Mouse (Mus musculus) testis, postnatal 14 days (tissue): Measurements from ENCODE around the gene Ebf1.

ENCODE experiments used
- DNase-seq: peaks from one replicate; pipeline ENCODE4 v3.0.0; 2021; ENCODE audit warnings: low spot score

Gene Ebf1

DNA sequence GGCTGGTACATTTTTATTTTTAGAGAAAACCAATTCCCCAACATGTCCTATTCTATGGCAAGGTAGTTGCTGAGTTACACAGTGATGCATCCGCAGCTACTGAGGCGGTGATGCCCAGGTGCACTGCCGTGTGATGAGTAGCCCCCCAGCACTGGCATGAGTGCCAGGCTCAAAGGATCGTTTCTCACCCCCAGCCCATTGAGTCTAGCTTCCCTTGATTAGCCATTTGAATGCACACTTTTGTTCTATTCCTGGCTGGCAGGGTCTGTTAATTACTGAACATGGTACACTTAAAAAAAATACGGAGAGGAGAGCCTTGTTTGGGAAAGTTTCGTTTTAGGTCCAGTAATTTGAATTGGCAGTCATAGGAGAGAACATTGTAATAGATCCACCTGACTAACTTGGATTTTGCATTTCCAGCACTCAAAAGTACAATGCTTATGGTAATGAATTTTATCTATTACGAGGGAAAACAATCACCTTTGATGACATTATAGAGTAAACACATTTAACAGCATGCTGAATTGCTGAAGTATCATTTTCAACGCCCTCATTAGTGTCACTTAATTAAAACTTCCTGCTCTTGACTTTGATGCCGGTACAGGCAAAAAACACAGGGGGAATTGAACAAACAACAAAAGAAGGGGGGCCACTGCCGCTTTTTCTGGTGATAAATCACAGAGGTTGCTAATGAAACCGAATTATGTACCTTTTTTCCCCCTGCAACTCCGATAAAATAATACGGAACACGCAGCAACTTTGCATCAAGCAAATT is 167.3 kb downstream of the Ebf1 start:
- DNase-seq, result no peak

DNA sequence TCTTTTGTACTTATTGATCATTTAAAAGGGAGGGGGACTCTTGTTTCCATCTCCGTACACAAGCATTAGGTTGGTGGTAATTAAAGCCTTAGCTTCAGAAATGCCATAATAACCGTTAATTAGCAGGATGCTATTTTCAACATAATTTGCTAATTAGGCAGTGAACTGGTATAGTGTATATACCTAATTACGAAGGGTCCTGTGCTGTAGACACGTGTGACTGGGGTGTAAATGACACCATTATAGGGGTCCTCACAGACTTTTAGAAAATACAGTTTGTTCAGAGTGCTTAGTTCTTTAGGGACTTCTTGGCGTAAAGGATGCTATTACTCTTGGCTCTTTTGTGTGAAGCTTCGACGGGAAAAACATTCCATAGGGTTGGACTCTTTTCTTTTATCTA is 167.9 kb downstream of the Ebf1 start:
- DNase-seq, result no peak

DNA sequence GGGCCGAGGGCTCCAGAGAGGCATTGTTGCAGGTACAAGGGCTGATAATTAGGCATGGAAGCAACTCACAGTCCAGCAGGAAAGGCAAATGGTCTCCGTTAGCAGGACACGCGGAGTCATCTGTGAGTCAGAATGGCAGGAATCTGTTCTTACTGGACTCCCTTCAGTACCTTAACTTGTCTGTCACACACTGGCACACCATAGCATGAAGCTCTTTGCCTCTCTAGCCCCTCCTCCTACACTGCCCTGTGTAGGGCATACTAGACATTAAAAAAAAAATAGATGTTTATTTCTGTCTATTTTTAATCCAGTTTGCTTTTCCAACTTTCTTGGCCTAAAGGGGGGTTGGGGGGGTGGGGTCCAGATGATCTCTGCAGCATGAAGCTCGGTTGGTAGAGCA is 168.4 kb downstream of the Ebf1 start:
- DNase-seq, result no peak

DNA sequence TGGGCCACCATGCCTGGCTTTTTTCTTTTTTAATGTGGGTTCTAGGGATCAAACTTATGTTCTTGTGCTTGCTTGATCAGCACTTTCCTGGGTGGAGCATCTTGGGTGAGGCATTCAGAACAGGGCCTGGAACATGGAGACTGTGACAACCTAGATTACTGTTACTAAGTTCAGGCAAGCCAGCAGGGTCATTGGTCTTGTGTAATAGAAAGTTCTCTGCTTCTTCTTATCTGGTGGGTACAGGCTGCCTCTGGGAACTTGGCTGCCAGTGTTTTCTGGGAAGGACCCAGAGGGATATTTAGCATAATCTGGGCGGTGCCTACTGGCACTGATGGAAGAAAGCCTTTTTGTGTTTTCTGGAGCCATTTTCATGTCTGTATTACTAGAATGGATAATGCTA is 170.9 kb downstream of the Ebf1 start:
- DNase-seq, result no peak

DNA sequence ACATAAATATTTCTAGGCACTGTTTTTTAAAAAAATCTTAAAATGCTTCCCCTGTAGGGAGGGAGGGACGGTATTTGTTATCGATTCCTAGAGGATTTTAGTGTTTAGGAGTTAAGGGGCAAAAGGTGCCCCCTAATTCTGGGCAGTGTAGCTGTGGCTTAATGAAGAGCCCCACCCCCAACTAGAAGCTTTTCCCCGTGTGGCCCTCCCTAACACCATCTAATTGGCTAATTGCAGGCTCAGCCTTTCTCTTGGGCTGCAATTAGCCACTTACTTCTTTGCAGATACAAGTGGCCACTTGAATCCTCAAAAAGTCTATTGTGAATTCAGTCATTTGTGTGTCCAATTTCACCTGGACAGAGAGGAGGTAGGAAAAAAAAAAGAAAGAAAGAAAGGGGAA is 175.7 kb downstream of the Ebf1 start:
- DNase-seq, result no peak

DNA sequence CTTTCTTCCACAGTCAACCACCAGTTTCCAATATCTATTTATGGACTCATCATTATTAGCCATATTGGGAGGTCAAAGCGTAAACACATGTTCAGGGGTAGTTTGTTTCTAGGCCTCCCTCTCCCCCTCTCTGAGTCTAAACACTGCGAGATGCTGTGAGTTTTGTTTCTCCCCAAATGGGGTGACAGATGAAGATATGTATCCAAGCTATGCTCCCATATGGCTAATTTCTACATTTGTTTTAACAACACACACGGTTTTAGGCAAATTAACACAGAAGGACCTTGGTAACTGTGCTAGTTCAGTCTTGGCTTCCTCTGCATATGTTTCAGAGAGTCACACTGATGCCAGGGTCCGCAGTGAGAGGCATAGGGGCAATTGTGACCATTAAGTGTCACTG is 177.8 kb downstream of the Ebf1 start:
- no peak for DNase-seq

DNA sequence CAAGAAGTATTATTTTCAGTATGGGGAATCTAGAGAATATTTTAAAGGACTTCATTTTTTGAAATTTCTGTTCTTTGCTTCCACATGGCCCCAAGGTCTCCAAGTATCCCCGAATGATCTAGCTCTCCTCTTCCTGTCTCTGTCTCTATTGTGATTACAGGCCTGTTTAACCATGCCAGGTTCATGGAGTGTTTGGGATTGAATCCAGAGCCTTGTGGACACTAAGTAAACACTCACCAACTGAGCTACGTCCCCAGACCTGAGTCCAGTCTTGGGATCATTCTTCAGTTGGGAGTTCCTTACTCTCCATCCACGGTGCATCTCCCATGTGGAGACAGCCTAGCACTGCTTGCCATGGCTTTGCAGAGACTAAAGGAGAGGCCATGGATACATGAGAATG is 178.7 kb downstream of the Ebf1 start:
- no peak for DNase-seq

DNA sequence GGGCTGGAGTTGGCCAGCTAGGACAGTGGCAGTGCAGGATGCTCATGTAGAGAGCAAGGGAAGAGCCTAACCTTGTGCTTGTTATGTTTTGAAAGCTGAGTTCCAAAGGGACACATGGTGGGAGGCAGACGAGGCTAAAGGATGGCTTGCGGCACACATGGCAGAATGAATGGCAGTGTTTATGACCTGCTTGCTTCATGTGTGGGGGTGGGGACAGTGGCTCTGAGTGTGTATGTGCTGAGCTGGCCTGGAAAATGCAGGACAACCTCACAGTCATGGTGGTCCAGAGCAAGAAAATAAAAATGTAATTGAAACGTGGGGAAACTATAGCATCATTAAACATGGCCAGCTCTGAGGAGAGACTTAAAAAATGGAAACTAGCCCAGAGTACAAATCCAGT is 181.2 kb downstream of the Ebf1 start:
- DNase-seq, result no peak

DNA sequence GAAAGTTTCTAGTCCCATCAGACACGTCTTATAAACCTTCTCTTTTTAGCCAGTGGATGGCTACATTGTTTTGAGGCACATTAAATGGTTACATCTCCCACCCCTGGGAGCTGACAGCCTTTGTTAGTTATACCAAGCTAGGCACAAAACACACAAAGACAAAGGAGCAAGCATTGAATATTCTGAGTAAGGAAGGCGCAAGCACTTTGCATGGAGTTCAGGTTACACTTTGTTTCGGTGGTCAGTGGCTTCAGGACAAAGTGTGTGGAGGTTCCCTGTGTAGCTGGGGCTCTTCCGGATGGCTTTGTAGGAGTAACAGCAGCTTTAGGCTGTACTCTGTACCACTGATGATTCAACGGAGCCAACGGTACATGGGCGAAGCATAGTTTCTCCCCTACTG is 186.9 kb downstream of the Ebf1 start:
- no peak for DNase-seq

DNA sequence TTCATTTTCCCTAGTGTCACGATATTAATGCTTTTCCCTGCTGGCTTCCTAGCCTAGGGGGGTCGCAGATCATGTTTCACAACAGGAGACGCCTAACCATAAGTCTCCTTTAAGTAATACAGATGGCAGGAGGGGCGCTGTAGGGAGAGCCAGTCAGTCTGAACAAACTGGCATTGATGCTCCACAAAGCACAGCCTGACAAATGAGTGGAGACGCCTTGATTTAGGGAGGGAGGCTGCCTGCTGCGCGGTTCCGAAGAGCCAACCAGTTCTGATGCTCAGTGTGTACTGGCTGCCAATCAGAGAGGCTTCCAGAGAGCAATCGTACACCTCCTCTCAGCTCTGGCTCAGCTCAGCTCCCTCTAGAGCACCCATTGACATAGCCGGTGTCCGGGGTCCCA is 189.5 kb downstream of the Ebf1 start:
- DNase-seq, result no peak

DNA sequence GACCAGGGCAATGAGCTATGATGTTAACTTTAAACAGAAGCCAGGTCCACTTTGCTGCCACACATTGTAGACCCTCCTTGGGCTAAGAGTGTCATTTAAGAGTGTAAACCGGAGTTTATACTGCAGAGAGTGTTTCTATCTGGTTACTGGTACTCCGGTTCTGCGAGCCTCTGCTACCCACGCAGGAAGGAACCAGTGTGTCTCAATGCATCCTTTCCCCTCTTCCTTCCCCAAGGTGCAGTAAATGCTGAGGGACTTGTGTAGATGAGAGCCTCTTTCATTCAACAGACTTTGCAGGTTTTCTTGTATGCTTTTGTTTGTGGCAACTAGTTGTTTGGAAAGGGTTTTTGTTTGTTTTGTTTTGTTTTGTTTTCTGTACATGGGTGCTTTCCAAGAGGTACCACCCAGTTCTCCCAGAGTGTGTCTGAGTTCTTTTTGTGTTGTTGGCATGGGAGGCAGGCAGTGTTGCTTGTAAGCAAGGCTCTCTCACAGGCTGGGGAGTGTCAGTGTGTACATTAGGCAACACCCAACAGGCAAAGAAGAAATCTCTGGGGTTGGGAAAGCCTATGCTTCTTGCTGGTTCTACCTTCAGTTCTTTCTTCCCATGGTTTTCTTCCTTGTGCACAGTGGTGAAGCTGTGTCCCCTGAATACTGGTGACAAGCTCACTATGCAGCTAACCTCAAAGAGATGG is 191.9 kb downstream of the Ebf1 start:
- no peak for DNase-seq

DNA sequence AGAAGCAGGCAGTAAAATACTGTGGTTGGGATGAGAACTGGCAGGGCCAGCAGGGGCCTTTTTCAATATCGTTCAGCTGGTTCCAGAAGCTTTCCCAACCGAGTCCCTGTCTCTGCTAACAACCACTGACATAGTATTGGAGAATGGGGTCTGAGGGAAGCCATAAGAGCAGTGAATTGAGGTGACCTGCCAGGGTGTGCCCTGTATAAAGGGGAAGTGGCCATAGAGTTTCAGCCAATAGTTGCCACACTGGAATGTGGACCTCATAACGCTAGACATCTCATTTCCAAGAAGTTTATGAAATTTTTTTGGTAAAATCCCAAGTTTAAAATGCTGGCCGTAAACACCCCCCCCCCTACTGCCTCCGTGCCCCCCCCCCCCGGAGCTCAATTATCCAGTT is 193.9 kb downstream of the Ebf1 start:
- DNase-seq, result no peak

DNA sequence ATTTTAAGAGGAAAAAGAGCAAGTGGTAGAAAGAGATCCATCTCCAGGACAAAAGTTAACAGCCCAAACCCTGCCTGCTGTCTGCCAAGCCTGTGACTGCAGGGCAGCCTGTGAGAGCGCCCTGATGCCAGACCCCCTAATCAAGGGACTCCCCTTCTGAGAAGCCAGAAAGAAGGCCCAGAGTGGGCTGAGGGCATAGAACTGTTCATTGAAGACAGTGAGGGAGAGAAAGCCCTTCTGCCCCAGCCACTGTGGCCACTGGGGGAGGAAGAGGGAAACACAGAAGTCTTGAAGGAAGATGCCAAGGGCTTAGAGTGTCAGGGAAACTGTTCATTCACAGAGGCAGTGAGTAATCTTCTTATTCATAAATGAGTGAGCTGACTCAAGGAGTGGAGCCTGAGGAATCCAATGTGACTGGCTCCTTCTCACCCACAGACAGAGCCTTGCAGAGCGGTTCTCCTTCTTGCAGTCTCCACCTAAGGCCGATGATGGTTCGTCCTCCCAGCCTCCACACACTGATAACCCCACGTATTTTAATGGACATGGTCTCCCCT is 195.2 kb downstream of the Ebf1 start:
- DNase-seq, result no peak

DNA sequence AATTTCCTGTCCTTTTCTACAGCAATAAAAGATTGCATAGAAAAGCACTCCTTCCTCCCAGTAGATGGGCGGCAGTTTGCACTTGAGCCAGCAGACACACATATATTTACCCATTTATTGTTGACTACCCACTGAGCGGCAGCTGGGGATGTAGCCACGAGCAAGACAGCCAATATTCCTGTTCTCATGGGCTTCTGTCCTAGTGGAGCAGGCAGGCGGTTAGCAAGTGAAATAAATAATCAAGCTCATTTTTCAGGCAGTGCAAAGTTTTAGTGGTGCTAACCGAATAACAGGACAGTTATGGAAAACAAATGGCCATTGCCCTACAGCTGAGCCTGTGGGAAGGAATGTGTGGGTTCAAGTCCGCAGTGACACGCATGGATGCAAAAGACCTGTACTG is 196.4 kb downstream of the Ebf1 start:
- DNase-seq, result no peak

DNA sequence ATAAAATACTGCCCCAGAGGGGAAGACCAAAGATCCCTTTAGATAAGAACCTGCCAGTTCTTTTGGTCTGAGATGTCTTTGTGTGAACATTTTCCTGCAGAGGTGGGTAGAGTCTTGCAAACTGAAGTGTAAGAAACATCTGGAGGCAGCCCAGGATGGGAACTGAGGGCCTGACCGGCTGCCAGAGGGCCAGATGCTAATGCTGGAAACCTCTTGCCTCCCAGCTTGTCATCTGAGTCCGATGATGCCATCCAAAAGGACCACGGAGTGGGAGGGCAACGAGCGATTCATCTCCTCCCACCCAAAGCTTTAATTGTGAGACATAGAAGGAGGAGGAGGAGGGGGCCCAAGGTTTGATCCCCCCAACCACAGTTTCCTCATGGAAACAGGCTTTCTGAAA is 197.7 kb downstream of the Ebf1 start:
- no peak for DNase-seq

DNA sequence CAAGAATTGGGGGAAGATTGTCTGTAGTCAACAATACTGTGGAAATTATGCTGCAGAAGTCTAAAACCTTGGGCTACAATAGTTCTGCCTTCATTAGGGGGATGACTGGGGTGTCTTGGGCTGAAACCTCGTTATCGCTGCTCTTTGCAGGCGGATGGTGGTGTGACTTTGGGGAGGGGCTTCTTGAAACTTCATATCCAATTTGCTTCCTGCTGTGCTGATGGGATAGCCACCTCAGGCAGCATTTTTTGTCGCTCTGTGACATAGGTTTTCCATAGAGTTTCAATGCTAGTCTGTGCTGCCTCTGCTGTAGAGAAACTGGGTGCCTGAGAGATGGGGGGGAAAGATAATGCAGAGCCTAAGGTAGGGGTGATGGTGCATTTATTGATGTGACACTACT is 198.9 kb downstream of the Ebf1 start:
- DNase-seq, result no peak

DNA sequence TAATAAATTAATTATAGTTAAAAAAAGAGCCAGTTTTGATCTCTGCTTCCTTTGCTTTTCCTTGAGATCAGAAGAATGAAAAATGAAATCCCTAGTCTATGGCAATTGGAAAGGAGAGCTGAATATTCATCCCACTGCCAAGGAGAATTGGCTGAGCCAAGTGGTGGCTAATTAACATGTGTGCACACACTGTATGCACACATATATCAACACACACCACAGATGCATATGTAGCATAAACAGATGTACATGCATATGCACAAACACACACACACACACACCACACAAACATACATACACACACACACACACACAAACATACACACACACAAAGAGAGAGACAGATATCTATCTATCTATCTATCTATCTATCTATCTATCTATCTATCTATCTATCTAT is 205.2 kb downstream of the Ebf1 start:
- no peak for DNase-seq

DNA sequence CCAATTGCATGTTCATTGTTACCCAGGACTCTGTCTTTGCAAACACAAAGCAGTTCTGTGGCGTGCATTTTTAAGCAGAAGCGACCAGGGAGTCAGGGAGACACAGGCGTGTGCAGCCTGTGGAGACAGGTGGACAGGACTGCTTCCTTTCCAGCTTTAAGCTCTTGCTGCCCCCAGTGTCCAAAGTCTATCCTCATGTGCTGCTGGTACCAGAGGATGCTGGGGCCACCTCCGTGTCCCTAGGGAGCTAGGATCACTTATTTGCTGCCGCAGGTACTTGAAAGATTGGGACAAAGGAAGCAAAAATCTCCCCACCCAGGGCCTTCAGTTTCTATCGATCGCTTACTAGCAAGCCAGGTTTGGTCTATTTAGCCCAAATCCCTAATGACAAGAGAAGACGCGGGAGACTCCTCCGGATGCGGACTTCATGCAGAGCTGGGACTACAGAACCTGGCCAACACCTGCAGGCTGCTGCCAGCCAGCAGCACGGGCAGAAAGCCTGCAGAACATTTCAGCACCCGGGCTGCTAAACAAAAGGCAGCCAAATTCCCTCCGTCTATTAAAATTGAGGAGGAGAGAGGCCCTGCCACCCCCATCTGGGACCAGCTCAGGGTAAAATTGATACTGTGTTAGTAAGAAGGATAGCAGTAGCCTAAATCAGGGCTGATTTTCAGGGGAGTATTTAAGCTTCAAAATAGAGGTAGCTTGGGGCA is 215.3 kb downstream of the Ebf1 start:
- DNase-seq, result no peak

DNA sequence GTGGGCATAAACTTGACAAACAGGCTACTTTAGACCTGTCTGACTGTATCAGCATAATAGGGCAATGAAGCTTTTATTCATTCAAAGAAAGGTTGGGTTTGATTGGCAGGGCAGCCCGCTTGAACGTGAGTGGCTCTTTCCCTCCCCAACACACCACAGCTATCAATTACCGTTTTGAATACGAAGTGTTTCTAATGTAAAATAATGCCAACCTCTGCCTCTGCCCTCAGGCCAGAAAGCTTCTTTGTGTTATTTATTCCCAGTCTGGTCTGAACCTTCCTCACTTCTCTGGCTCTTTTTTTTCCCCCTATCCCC is 215.8 kb downstream of the Ebf1 start:
- DNase-seq, result no peak

DNA sequence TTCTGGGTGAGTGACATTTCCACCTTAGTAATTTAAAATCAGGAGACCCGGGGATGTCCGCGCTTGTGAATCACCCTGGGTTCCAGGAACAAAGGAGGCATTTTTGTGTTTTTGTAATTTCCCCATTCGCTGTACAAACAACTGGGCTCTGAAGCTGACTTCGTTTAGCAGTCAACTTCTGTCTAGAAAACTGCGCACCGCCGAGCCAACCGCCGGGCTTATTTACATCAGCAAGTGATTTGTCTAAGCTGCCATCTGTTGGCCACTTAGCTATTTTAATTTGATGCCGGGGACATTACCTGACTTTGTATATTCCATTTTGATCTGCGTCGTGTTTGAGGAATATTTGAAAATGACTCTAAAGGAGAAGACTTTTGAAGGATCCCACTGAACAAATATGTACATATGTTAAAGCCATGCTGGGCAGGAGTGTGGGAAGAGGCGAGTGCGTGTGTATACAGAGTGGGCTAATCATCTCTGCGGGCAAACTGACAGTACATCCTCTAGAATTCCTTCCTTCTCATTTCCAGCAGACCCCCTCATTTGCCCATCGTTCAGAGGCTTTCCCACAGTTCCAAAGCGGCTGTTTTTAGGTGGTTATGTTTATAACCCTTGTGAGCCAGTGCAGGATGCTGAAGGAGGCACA is 216.4 kb downstream of the Ebf1 start:
- no peak for DNase-seq

DNA sequence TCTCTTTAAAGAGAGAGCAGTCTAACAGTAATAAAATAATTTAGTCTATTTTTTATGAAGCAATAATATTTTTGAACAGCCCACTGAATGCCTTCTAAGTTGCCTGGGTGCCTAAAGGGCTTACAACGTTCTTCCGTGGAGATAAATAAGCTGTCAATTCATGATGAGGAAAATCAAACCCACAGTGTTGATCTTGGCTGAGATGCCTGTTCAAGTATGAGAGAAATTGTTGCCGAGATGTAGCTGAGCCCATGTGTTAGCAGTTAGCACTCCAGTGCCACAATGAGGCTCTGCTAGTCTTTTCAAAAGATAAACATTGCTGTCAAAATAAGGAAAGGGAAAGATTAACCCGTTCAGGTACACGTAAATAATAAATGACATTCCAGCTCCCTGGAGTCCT is 218.0 kb downstream of the Ebf1 start:
- DNase-seq, result no peak

DNA sequence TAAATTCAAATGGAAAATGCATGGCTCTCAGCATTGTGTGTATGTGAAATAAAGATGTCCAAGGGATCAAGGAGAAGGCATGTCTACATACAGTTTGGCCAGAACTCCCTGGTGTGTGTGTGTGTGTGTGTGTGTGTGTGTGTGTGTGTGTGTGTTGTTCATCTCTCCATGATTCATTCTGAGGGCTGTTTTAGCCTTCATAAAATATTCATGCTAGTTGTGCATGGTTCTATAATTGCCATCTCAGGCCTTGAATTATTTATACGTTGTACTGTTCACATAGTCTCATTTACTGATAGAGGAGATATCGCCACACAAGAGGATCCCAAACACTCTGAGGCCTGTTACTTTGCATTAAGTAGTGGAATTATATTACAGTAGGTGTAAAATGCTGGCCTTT is 220.5 kb downstream of the Ebf1 start:
- no peak for DNase-seq
